Mouse (Mus musculus) spleen, adult 2 months (tissue): ENCODE measurements around the gene Zdhhc1. TPM values are rescaled to one million over a fixed set of nuclear protein-coding genes. Genes with fewer than 3 reads are reported as not detected.

Experiments used
- DNase-seq, 2 experiments: peaks; one replicate each; pipeline versions ENCODE4 v3.0.0 to v3.0.0-alpha.2; 2012 to 2021; ENCODE audit warnings: low spot score in 2 of 2, low read depth in 1 of 2
- H3K27ac ChIP-seq: fragments of 200-500 bp; 2 replicates; pipeline ENCODE4 v1.5.1; 2012; ENCODE audit warnings: low read length, inconsistent platforms; ENCODE audit not compliant: insufficient read depth
- H3K27me3 ChIP-seq: fragments of 200-500 bp; 2 replicates; pipeline ENCODE4 v1.6.1; 2012; ENCODE audit warnings: mild to moderate bottlenecking, moderate library complexity, low read length, inconsistent platforms; ENCODE audit not compliant: control insufficient read depth, insufficient read depth
- H3K36me3 ChIP-seq: fragments of 200-500 bp; 2 replicates; pipeline ENCODE4 v1.6.1; 2012; ENCODE audit warnings: mild to moderate bottlenecking, low read length, inconsistent platforms; ENCODE audit not compliant: control insufficient read depth, insufficient read depth
- H3K4me1 ChIP-seq: fragments of 200-500 bp; 2 replicates; pipeline ENCODE4 v1.6.1; 2011; ENCODE audit warnings: inconsistent platforms; ENCODE audit not compliant: control insufficient read depth, insufficient read depth, insufficient read length
- H3K4me3 ChIP-seq: fragments of 200-500 bp; 2 replicates; pipeline ENCODE4 v1.5.1; 2011; ENCODE audit warnings: mild to moderate bottlenecking, inconsistent platforms; ENCODE audit not compliant: insufficient read depth, insufficient read length; ENCODE audit errors: extremely low read depth
- CTCF ChIP-seq: fragments of 200-500 bp; IDR thresholded peaks from 2 replicates; pipeline ENCODE4 v1.5.1; 2011; ENCODE audit warnings: mild to moderate bottlenecking, inconsistent platforms; ENCODE audit not compliant: insufficient read depth, insufficient read length, insufficient replicate concordance; ENCODE audit errors: extremely low read depth
- POLR2A ChIP-seq: fragments of 200-500 bp; IDR thresholded peaks from 2 replicates; pipeline ENCODE4 v1.6.1; 2011; ENCODE audit warnings: low read depth, low read length, inconsistent platforms
- WGBS: fragments of 180-500 bp; shearing (Covaris S2); methylation state at CpG from one replicate; pipeline ENCODE4 v1.1.7; 2018; 5-methylcytosine and 5-hydroxymethylcytosine counted together
- polyA plus RNA-seq: library from polyadenylated mRNA; depleted of rRNA; stranded (reverse); fragments of >200 nt; gene quantifications from 2 replicates; pipeline ENCODE4 v1.2.3, GENCODE M21; 2012

Zdhhc1 gene
- polyA plus RNA-seq, 1 experiment: 15.3 TPM

- TF ChIP-seq POLR2A (no peak), CTCF (no peak)
- Histone ChIP-seq H3K27ac (no peak overlapping the region), H3K4me1 (no peaks in the 10 kb centered on the region), H3K27me3 (no peaks in the 10 kb centered on the region; the same call in 1 of the 2 replicates), H3K4me3 (no peak overlapping the region), H3K36me3 (no peaks in the 10 kb centered on the region)
- 36% methylated on average over 17 of the region's 17 CpGs for WGBS
- no peak for DNase-seq
Observed at GRCm38 (mm10) chr8:105473816-105474606, 22.7 kb downstream of the Zdhhc1 start.

DNA sequence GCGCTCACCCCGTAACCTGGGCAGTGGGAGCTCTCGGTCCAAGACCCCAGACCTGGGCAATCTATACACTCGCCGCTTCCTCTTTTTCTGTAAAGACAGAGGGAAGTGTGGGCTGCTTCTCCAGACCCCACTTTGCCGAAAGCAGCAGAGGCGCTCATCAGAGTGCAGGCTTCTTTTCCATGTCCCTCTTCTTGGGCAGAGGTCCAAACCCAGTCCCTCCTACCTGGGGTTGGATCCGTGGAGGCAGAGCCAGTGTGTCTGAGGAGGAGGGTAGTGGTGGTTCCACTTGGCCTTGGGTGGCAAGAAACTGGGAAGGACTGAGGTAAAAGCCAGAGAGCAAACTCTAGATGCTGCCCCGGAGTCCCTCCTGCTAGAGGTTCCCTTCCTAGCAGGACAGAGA, 23.7 kb downstream of the Zdhhc1 start:
- Histone ChIP-seq H3K27ac (no peak overlapping the region), H3K27me3 (no peaks in the 10 kb centered on the region; the same call in 1 of the 2 replicates), H3K36me3 (no peaks in the 10 kb centered on the region), H3K4me3 (no peak overlapping the region), H3K4me1 (no peaks in the 10 kb centered on the region)
- no peak for DNase-seq
- 56% methylated on average over 9 of the region's 9 CpGs for WGBS
- TF ChIP-seq CTCF (no peak), POLR2A (no peak)

DNA sequence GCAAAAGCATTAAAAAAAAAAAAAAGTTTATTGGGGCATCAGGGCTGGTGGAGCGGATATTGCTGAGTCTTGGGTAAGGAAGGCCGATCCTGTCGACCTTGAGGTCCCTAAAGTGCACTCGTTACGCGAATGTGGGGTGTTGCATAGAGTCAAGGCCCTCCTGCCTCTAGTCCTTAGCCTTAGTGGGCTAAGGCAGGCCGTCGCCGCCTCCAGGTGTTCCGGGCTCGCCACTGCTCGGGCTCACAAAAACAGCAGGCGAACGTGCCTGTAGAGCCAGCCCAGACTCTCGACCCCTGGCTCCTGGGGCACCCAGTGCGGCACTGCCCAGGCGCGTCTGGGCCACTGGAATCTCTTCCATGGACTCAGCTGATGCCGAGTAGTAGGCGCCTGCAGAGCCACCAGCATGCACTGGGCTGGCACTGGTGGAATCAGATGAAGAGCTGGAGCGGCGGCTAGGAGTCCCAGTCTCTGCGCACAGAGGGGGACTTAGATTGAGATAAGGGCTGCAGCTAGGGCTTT, 24.2 kb downstream of the Zdhhc1 start:
- H3K4me1 ChIP-seq: no peaks in the 10 kb centered on the region
- no peaks in the 10 kb centered on the region for H3K36me3 ChIP-seq
- DNase-seq: no peak
- TF ChIP-seq POLR2A (no peak), CTCF (no peak)
- no peaks in the 10 kb centered on the region; the same call in 1 of the 2 replicates for H3K27me3 ChIP-seq
- H3K27ac ChIP-seq: no peak overlapping the region
- 79% methylated on average over 23 of the region's 23 CpGs for WGBS
- no peak overlapping the region for H3K4me3 ChIP-seq

DNA sequence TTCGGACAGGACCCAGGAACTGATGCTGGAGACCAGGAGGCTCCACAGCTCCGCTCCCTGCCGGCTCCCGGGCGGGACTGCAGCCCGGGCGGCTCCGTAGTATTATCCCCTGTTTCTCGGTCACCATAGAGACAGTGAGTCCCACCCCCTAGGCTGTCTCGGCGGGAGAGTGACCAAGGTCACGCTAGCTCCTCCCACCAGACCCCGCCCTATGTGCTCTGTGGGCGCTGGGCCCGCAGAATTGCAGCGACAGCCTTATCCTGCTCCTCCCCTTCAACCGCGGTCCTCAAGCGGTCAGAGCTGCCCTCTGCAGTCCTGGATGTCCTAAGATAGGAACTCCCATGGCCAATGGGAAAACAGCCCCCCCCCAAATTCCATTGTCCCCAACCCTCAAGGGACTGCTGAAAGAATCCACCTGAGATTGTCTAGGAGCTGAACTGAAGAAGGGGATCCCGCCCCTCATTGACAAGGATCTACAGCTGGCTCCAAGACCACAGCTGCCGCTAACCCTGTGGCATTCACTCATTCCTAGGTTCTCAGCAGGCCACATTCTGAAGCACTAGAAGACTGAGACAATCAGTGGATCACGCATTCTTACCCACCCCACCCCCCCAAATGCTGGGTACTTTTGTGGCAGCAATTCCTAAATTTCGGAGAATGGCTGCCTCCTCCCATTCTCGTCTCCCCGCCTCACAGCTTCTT, 25.2 kb downstream of the Zdhhc1 start, which contains the start of gene Tppp3:
TSS of gene Tppp3 (minus strand) at position 213 of the 702 bp plus-strand sequence.
- Histone ChIP-seq H3K4me1 (no peaks in the 10 kb centered on the region), H3K27me3 (no peaks in the 10 kb centered on the region; the same call in 1 of the 2 replicates), H3K27ac (no peak within 1 kb of the TSS), H3K36me3 (no peaks in the 10 kb centered on the region), H3K4me3 (no peak within 1 kb of the TSS)
- TF ChIP-seq POLR2A (no peak), CTCF (no peak)
- DNase-seq: peak in 1 of 2 experiments; percentile 39
- 19% methylated on average over 25 of the region's 25 CpGs for WGBS

GRCm38 (mm10) chr8:105470681-105471313, 25.9 kb downstream of the Zdhhc1 start:
- Histone ChIP-seq H3K27me3 (no peaks in the 10 kb centered on the region; the same call in 1 of the 2 replicates), H3K36me3 (no peaks in the 10 kb centered on the region), H3K27ac (no peak overlapping the region), H3K4me1 (no peaks in the 10 kb centered on the region), H3K4me3 (no peak overlapping the region)
- no peak for TF ChIP-seq CTCF
- TF ChIP-seq POLR2A: no peak
- no peak for DNase-seq
- 30% methylated on average over 11 of the region's 11 CpGs for WGBS

DNA sequence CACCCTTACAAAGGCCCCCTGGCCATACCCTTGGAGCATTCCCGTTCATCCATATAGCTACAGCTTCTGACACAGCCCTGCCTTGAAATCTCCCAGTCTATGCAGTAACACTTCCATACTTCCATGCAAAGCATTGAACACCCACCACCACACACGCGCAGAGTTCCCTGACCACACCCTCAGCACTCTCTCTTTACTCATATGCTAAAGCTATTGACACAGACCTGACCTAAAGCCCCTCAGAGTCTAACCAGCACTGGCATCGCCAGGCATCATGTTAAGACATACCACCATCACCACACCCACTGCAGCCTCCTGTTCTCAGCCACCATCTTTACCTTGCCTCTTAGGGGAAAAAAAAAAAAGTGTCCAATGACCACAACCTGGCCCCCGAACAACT, 26.4 kb downstream of the Zdhhc1 start:
- Histone ChIP-seq H3K27ac (no peak overlapping the region), H3K36me3 (no peaks in the 10 kb centered on the region), H3K4me1 (no peaks in the 10 kb centered on the region), H3K4me3 (no peak overlapping the region), H3K27me3 (no peaks in the 10 kb centered on the region; the same call in 1 of the 2 replicates)
- no peak for DNase-seq
- 70% methylated on average over 5 of the region's 5 CpGs for WGBS
- TF ChIP-seq POLR2A (no peak), CTCF (no peak)
